Mouse (Mus musculus) forebrain, embryonic 10.5 days (tissue): ENCODE data around the gene Gdpd5. TPM values are rescaled to one million over a fixed set of nuclear protein-coding genes. Genes with fewer than 3 reads are reported as not detected.

Experiments used
- DNase-seq: peaks from one replicate; pipeline ENCODE4 v3.0.0-alpha.2; 2017; ENCODE audit warnings: low spot score; ENCODE audit errors: extremely low spot score
- H3K27ac ChIP-seq: fragments of 300-500 bp; sonication (generic); 2 replicates; pipeline ENCODE4 v1.5.1; 2016; ENCODE audit warnings: mild to moderate bottlenecking
- H3K27me3 ChIP-seq: fragments of 300-500 bp; sonication (generic); 2 replicates; pipeline ENCODE4 v1.6.1; 2016; ENCODE audit warnings: mild to moderate bottlenecking; ENCODE audit not compliant: poor library complexity, severe bottlenecking
- H3K36me3 ChIP-seq: fragments of 300-500 bp; sonication (generic); replicated peaks from 2 replicates; pipeline ENCODE4 v1.6.1; 2016; ENCODE audit warnings: mild to moderate bottlenecking, moderate library complexity
- H3K4me1 ChIP-seq: fragments of 300-500 bp; sonication (generic); 2 replicates; pipeline ENCODE4 v1.6.1; 2016
- H3K4me3 ChIP-seq: fragments of 300-500 bp; sonication (generic); 2 replicates; pipeline ENCODE4 v1.5.1; 2016; ENCODE audit warnings: mild to moderate bottlenecking, moderate library complexity
- H3K9me3 ChIP-seq: fragments of 300-500 bp; sonication (generic); 2 replicates; pipeline ENCODE4 v1.6.1; 2016; ENCODE audit warnings: mild to moderate bottlenecking, moderate library complexity
- WGBS: fragments of 180-500 bp; shearing (Covaris S2); methylation state at CpG from one replicate; pipeline ENCODE4 v1.1.7; 2016; 5-methylcytosine and 5-hydroxymethylcytosine counted together
- polyA plus RNA-seq: library from polyadenylated mRNA; unstranded; fragments of >200 nt; fragmentation: Nextera tagmentation; extraction: Ambion mirVana; gene quantifications from 2 replicates; pipeline ENCODE4 v1.2.1, GENCODE M21; 2016

The Gdpd5 gene
- polyA plus RNA-seq, 1 experiment from 2014 or later = 15.9 TPM

GRCm38 (mm10) chr7:99438881-99439280 lies 57.7 kb downstream of the Gdpd5 start:
- 71% methylated on average over 10 of the region's 10 CpGs for WGBS
- Histone ChIP-seq H3K36me3 (no peaks in the 10 kb centered on the region), H3K27ac (no peak overlapping the region; the same call in 1 of the 2 replicates), H3K4me1 (peaks cover 64% of the 10 kb centered on the region), H3K9me3 (no peaks in the 10 kb centered on the region), H3K27me3 (peaks cover 5% of the 10 kb centered on the region; the same call in 1 of the 2 replicates), H3K4me3 (no peak overlapping the region)
- no peak for DNase-seq

DNA sequence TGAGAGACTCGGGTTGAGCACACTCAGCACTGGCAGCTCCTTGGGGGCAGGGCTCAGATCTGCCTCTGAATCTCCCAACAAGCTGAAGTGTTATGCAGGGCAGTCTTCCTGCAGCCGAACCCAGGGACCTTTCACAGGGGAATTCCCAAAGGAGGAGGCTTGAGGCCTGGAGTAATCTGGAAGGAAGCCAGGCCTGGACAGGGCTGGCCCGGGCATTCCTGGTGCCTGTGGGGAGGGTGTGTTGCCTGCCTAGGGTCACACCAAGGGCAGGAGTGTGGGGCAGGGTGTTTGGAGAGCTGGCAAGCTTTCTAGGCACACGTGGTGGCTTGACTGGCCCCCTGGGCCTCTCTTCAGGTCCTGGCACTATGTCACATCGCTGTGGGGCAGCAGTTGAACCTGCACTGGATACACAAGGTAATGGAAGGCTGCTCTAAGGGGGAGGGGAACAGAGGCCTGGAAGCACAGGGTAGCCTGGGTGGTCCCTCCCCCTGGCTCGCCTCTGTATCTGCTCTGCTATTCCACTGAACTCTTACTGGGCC lies 60.4 kb downstream of the Gdpd5 start:
- H3K27ac ChIP-seq = peak overlapping the region; percentile 68
- H3K27me3 ChIP-seq = no peaks in the 10 kb centered on the region
- 0 out of 2 replicates have a peak, but pooled peaks cover 2% of the 10 kb centered on the region for H3K36me3 ChIP-seq
- no peaks in the 10 kb centered on the region for H3K9me3 ChIP-seq
- WGBS = 40% methylated on average over 6 of the region's 6 CpGs
- no peak overlapping the region for H3K4me3 ChIP-seq
- H3K4me1 ChIP-seq = peaks cover 44% of the 10 kb centered on the region
- DNase-seq = no peak

GRCm38 (mm10) chr7:99443164-99443563 lies 62.0 kb downstream of the Gdpd5 start:
- H3K4me3 ChIP-seq = no peak overlapping the region
- H3K4me1 ChIP-seq = peaks cover 46% of the 10 kb centered on the region
- H3K36me3 ChIP-seq = 0 out of 2 replicates have a peak, but pooled peaks cover 2% of the 10 kb centered on the region
- no peak for DNase-seq
- H3K9me3 ChIP-seq = no peaks in the 10 kb centered on the region
- H3K27me3 ChIP-seq = no peaks in the 10 kb centered on the region
- WGBS = 69% methylated on average over 5 of the region's 5 CpGs
- peak overlapping the region; percentile 67; the same call in 1 of the 2 replicates for H3K27ac ChIP-seq

DNA sequence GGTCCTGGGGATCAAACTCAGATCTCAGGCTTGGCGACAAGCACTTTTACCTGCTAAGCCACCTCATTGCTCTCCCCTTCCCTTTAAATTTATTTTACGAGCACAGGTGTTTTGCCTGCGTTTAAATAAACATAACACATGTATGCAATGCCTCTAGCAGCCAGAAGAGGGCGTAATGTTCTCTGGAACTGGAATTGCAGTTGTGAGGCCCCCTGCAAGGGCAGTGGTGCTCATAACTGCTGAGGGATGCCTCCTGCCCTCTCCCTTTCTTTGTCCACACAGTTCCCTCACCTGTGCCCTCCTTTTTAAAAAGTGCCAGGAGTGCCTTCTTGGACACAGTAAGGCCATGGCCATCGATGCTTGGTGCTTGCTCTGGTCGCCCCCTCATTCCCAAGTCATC lies 62.8 kb downstream of the Gdpd5 start:
- no peaks in the 10 kb centered on the region for H3K9me3 ChIP-seq
- no peak overlapping the region for H3K4me3 ChIP-seq
- H3K27me3 ChIP-seq = no peaks in the 10 kb centered on the region
- 73% methylated on average over 6 of the region's 6 CpGs for WGBS
- no peak for DNase-seq
- H3K36me3 ChIP-seq = 0 out of 2 replicates have a peak, but pooled peaks cover 2% of the 10 kb centered on the region
- no peak overlapping the region for H3K27ac ChIP-seq
- peaks cover 49% of the 10 kb centered on the region for H3K4me1 ChIP-seq

DNA sequence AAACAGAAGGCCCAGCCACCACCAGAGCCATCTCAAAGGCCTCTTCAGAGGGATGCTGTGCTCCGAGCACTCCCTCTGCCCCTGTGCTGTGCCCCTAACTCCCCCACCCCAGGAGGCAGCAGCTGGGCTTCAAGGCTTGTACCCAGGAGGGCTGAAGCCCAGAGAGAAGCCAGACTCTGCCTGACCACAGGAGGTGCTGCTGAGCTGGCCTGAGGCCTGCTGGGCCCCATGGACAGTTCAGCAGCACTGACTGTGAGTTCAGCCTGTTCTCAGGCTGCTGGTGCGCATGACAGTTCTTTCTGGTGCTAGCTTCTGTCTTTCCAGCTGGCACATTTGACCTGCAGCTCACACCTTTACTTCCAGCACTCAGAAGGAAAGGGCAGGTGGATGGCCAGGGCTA lies 64.6 kb downstream of the Gdpd5 start:
- WGBS = 69% methylated on average over 2 of the region's 2 CpGs
- no peaks in the 10 kb centered on the region for H3K27me3 ChIP-seq
- no peak for DNase-seq
- H3K4me1 ChIP-seq = peaks cover 65% of the 10 kb centered on the region
- no peak overlapping the region for H3K4me3 ChIP-seq
- 0 out of 2 replicates have a peak, but pooled peaks cover 2% of the 10 kb centered on the region for H3K36me3 ChIP-seq
- no peaks in the 10 kb centered on the region for H3K9me3 ChIP-seq
- H3K27ac ChIP-seq = peak overlapping the region; percentile 60; the same call in 1 of the 2 replicates

- H3K4me1 ChIP-seq = peaks cover 52% of the 10 kb centered on the region
- no peaks in the 10 kb centered on the region for H3K9me3 ChIP-seq
- H3K4me3 ChIP-seq = no peak overlapping the region
- WGBS = 49% methylated on average over 5 of the region's 5 CpGs
- DNase-seq = no peak
- no peaks in the 10 kb centered on the region for H3K27me3 ChIP-seq
- peak overlapping the region; percentile 40; the same call in 1 of the 2 replicates for H3K27ac ChIP-seq
- H3K36me3 ChIP-seq = 0 out of 2 replicates have a peak, but pooled peaks cover 2% of the 10 kb centered on the region
Measured at GRCm38 (mm10) chr7:99447323-99447722, 66.1 kb downstream of the Gdpd5 start.

- no peak for DNase-seq
- H3K27ac ChIP-seq = peak overlapping the region; percentile 60
- WGBS = 87% methylated on average over 5 of the region's 5 CpGs
- no peaks in the 10 kb centered on the region for H3K9me3 ChIP-seq
- H3K4me1 ChIP-seq = peaks cover 45% of the 10 kb centered on the region
- 0 out of 2 replicates have a peak, but pooled peaks cover 2% of the 10 kb centered on the region for H3K36me3 ChIP-seq
- H3K4me3 ChIP-seq = no peak overlapping the region
- H3K27me3 ChIP-seq = no peaks in the 10 kb centered on the region
Measured at GRCm38 (mm10) chr7:99448619-99449018, 67.4 kb downstream of the Gdpd5 start.

DNA sequence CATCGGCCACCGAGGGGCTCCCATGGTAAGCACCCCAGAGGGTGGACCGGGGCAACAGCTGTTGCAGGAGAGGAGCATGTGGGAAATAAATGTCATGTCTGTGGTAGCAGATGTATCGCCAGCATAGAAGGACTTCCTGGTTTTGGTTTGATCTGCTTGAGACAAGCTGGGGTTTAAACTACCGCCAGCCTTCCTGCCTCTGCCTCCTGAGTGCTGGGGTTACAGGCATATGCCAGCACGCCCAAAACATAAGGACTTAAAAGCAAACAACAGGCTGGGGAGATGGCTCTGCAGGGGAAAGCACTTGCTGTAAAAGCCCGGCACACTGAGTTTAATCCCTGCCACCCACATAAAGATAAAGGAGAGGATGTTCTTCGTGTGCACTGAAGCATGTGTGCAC lies 67.8 kb downstream of the Gdpd5 start:
- Histone ChIP-seq H3K27ac (peak overlapping the region; percentile 20; the same call in 1 of the 2 replicates), H3K4me3 (no peak overlapping the region), H3K36me3 (0 out of 2 replicates have a peak, but pooled peaks cover 2% of the 10 kb centered on the region), H3K27me3 (no peaks in the 10 kb centered on the region), H3K9me3 (no peaks in the 10 kb centered on the region), H3K4me1 (peaks cover 45% of the 10 kb centered on the region)
- WGBS = 61% methylated on average over 8 of the region's 8 CpGs
- no peak for DNase-seq

DNA sequence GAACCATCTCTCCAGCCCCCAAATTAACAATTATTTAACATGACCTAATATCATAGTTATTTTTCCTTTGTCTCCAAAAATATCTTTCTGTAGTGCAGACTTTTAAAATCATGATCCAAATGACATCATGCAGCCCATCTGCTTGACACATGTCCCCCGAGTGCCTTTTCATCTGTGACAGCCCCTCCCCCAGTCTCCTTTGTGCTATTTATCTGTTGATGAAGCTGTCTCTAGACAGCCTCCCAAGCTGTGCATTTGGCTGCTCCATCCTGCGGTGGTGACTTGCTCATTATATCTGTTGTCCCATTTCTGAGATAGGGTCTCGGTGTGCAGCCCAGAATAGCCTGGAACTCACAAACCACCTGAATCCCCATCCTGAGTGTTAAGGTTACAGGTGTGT lies 68.5 kb downstream of the Gdpd5 start:
- no peaks in the 10 kb centered on the region for H3K27me3 ChIP-seq

GRCm38 (mm10) chr7:99450703-99451102 lies 69.5 kb downstream of the Gdpd5 start:
- H3K4me1 ChIP-seq = peaks cover 43% of the 10 kb centered on the region
- peak; percentile 72 for DNase-seq
- H3K4me3 ChIP-seq = no peak overlapping the region
- H3K27me3 ChIP-seq = no peaks in the 10 kb centered on the region
- no peak overlapping the region for H3K27ac ChIP-seq
- H3K36me3 ChIP-seq = no peaks in the 10 kb centered on the region
- WGBS = 1% methylated on average over 3 of the region's 3 CpGs
- H3K9me3 ChIP-seq = no peaks in the 10 kb centered on the region

More for the DNA sequence above, 68.5 kb downstream of the Gdpd5 start:
- Histone ChIP-seq H3K4me1 (peaks cover 45% of the 10 kb centered on the region), H3K4me3 (no peak overlapping the region), H3K27ac (no peak overlapping the region), H3K9me3 (no peaks in the 10 kb centered on the region), H3K36me3 (no peaks in the 10 kb centered on the region)
- no peak for DNase-seq
- 59% methylated on average over 3 of the region's 3 CpGs for WGBS

DNA sequence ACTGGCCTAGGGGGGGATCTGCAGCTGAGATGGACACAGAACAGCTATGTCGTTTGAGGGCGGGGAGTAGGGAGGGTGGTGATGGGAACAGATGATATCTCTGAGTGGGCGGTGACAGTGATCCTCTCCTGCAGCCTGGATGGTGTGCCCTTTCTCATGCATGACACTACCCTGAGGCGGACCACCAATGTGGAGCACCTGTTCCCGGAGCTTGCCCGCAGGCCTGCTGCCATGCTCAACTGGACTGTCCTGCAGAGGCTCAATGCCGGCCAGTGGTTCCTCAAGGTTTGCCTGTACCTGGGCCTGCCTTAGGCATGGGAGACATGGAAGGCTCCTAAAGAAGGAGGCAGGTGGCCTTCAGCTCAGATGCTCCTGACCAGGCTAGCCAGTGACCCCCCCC lies 71.6 kb downstream of the Gdpd5 start:
- no peak overlapping the region for H3K27ac ChIP-seq
- 86% methylated on average over 7 of the region's 7 CpGs for WGBS
- DNase-seq = no peak

GRCm38 (mm10) chr7:99454044-99454443 lies 72.8 kb downstream of the Gdpd5 start:
- H3K9me3 ChIP-seq = no peaks in the 10 kb centered on the region
- H3K4me1 ChIP-seq = peaks cover 20% of the 10 kb centered on the region
- 0 out of 2 replicates have a peak, but pooled peaks cover 6% of the 10 kb centered on the region for H3K36me3 ChIP-seq
- WGBS = 82% methylated on average over 4 of the region's 4 CpGs
- no peak overlapping the region for H3K4me3 ChIP-seq
- no peak for DNase-seq
- H3K27ac ChIP-seq = no peak overlapping the region
- no peaks in the 10 kb centered on the region for H3K27me3 ChIP-seq

More for the DNA sequence above, 71.6 kb downstream of the Gdpd5 start:
- Histone ChIP-seq H3K27me3 (no peaks in the 10 kb centered on the region), H3K36me3 (0 out of 2 replicates have a peak, but pooled peaks cover 3% of the 10 kb centered on the region), H3K4me1 (peaks cover 32% of the 10 kb centered on the region), H3K4me3 (no peak overlapping the region), H3K9me3 (no peaks in the 10 kb centered on the region)

GRCm38 (mm10) chr7:99458849-99459248 lies 77.6 kb downstream of the Gdpd5 start:
- H3K4me1 ChIP-seq = 0 out of 2 replicates have a peak, but pooled peaks cover 3% of the 10 kb centered on the region
- 90% methylated on average over 8 of the region's 8 CpGs for WGBS
- H3K27ac ChIP-seq = 0 out of 2 replicates have a peak overlapping the region, but pooled peaks have one; percentile 3

More at GRCm38 (mm10) chr7:99458849-99459248, 77.6 kb downstream of the Gdpd5 start:
- no peak for DNase-seq
- H3K4me3 ChIP-seq = no peak overlapping the region
- H3K36me3 ChIP-seq = peaks cover 22% of the 10 kb centered on the region
- no peaks in the 10 kb centered on the region for H3K27me3 ChIP-seq
- no peaks in the 10 kb centered on the region for H3K9me3 ChIP-seq
